Mouse (Mus musculus) heart, postnatal 36 days (tissue): ENCODE results near the gene Fam131b. TPM values are rescaled to one million over a fixed set of nuclear protein-coding genes. Genes with fewer than 3 reads are reported as not detected.

Experiments
- DNase-seq, 2 experiments: peaks; one replicate each; pipeline ENCODE4 v3.0.0; 2021 to 2022
- intact Hi-C: fragments of 180-260 bp; cut with DNase I; formaldehyde crosslinking; loops from one replicate; pipeline ENCODE4 v1.15.1; 2025
- total RNA-seq, 2 experiments: library from RNA; stranded (reverse); gene quantifications; 2 replicates each; pipeline ENCODE4 v1.2.3; 2021

Gene Fam131b
- total RNA-seq, 2 experiments from 2014 or later, result 0.54 to 0.89 TPM

GRCm38 (mm10) chr6:42339189-42339588 lies 14.7 kb upstream of the Fam131b start:
- no peak for DNase-seq
- intact Hi-C loops, result no loop called here

DNA sequence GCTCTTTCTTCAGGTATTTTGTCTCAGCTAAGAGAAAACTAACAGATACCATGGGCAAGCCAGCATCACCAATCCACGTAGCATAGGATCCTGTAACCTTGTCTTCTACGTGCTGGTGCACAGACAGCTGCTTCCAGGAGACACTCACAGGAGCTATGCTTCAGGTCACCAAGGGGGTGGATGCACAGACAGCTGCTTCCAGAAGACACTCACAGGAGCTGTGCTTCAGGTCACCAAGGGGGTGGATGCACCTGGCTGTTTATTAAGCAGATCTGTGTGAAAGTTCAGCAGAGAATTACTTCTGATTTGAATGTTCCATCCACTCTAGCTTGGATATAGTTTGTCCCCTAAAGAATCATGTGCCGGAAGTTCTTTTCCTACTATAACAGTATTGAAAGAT lies 6.5 kb upstream of the Fam131b start:
- no peak for DNase-seq
- intact Hi-C loops, result no loop called here

GRCm38 (mm10) chr6:42330216-42330615 lies 5.8 kb upstream of the Fam131b start:
- DNase-seq, result no peak
- intact Hi-C loops, result no loop called here

- intact Hi-C loops, result loop anchor here (5.0 to 10.0 kb wide), 2 partner anchors 254 to 564 kb away; no protein-coding TSS in a partner anchor
- no peak for DNase-seq
Observed at GRCm38 (mm10) chr6:42328757-42329156, 4.3 kb upstream of the Fam131b start.

DNA sequence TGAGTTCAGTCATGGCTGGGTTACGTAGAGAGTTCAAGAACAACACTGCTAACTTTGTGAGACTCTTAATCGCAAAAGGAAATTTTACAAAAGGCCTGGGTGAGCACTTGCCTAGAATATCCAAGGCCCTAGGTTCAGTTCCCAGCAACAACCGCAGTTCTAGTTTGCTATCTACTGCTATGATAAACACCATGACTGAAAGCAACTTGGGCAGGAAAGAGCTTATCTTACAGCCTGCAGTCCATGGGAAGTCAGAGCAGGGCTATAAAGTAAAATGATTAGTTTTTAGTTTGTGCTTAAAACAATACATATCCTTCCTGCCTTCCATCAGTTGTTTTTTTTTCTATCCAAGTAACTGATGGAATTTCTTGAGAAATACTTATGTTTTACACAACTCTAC lies 2.1 kb upstream of the Fam131b start:
- intact Hi-C loops, result loop anchor here (5.0 to 10.0 kb wide), 2 partner anchors 256 to 562 kb away; no protein-coding TSS in a partner anchor
- DNase-seq, result no peak

GRCm38 (mm10) chr6:42325268-42325609 lies 796 bp upstream of the Fam131b start:
- peak; percentile 85 to 87 for DNase-seq
- intact Hi-C loops, result loop anchor here (1.0 to 10.0 kb wide), 4 partner anchors 58 to 560 kb away; no protein-coding TSS in a partner anchor

DNA sequence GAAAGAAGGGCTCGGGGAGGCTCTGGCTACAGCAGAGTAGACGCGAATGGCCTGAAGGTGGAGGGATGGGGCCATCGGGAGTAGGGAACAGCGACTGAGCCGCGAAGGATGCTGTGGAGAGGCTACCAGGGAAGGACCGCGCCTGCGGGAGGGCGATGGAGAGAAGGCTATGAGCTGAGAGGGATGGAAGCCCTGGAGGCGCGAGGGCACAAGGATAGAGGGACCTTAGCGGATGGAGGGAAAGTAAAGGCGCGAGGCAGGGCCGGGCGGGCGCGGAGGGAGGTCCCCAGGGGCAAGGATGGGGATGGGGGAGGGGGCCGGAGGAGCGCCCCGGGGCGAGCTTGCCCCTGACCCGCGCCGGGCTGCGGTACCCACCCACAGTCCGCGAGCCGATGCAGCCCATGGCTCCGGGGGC lies 369 bp downstream of the Fam131b start:
- intact Hi-C loops, result loop anchor here (2.0 to 10.0 kb wide), 2 partner anchors 57 to 559 kb away; no protein-coding TSS in a partner anchor
- DNase-seq, result peak in 1 of 2 experiments; percentile 24

GRCm38 (mm10) chr6:42323371-42324066 lies 924 bp downstream of the Fam131b start:
- no peak for DNase-seq
- intact Hi-C loops, result loop anchor here (2.0 to 10.0 kb wide), 2 partner anchors 57 to 559 kb away; no protein-coding TSS in a partner anchor

- no peak for DNase-seq
- intact Hi-C loops, result no loop called here
Observed at GRCm38 (mm10) chr6:42318293-42318692, 6.2 kb downstream of the Fam131b start.

DNA sequence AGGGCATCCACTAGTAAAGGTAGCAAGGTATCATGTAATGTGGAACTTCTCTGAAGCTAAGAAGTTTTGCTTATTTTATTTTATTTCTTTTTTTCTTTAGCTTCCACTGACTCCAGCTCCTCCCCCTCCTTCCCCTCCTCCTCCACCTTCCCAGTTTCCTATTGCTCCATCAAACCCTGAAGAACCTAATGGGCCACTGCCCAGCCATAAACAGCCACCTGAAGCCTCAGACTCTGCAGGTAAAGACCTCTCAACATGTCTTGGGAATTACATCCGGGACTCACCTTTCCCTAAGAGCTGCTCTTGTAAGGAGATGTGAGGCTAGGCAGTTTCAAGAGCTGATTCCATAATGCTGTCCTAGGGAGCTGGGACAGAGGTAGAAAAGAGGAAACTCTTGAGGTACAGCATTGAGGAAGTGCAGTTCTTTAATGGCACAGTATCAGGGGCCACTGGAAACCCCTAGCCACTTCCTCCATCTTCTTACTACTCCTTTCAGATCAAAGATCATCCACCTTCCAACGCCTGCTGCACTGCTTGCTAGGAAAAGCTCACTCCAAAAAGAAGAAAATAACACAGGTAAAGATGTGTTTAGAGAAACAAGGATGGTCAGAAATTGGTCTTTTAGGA lies 13.9 kb downstream of the Fam131b start:
- no peak for DNase-seq
- intact Hi-C loops, result no loop called here

- no peak for DNase-seq
- intact Hi-C loops, result no loop called here
Observed at GRCm38 (mm10) chr6:42309816-42310378, 14.5 kb downstream of the Fam131b start.

DNA sequence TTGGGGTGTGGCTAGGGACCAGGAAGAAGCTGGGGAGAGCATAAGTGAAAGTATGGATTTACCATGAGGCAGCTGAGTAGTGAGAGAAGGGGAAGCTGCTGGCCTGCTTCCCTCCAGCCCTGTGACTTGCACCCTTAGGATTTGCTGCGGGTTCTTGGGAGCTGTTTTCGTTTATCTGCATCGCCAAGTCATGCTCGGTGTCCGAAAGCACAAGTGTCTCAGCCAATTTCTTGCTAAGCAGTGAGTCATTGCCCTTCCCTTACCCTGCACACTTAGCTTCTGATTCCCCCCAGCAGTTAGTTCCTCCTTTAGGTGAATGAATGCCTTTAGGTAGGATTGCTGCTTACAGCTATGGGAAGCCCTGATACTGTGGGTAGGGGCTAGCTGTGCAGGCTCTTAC lies 25.1 kb downstream of the Fam131b start:
- intact Hi-C loops, result no loop called here
- no peak for DNase-seq

DNA sequence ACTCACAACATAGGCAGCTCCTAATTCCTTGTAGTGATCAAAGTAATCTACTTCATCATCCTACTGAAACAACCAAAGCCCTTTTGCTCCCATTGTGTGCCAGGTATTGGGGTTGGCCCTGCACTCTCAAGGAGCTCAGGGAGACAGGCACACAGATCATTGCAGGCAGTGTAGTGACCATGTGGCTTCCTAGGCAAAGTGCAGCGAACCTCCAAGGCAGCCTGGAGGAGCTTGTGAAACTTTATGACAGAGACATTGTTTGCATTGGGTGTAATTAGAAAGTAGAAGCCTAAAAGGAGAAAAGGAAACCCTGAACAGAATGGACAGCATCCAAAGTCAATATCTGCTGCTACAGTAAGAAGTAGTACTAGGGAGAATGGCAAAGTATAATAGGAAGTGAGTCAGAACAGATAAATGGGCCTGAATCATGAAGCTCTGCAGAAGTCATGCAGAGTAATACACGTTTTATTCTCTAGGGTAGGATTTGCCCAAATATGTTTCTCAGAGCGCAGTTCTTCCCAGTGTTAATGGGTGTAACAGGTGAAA lies 28.8 kb downstream of the Fam131b start:
- DNase-seq, result no peak
- intact Hi-C loops, result no loop called here

DNA sequence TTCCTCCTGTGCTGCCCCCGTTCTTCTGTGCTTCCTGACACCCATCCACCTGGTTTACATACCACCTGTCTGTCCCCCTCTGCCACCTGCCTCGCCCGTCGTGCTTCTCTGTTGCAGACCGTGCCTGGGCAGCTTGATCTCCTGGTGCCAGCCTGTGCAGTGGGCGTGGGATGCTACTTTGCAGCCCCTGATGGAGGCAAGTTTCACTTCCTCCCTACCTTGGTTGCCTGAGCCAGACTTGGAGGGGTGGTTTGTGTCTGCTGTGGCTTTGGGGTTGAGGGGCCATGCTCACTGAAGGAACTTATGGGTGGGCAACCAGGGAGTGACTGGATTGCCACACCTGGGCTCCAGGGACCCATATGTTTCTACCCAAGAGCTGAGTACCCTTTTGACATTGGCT lies 31.1 kb downstream of the Fam131b start:
- intact Hi-C loops, result no loop called here
- no peak for DNase-seq

- intact Hi-C loops, result no loop called here
- DNase-seq, result no peak
Observed at GRCm38 (mm10) chr6:42287562-42287961, 36.9 kb downstream of the Fam131b start.

DNA sequence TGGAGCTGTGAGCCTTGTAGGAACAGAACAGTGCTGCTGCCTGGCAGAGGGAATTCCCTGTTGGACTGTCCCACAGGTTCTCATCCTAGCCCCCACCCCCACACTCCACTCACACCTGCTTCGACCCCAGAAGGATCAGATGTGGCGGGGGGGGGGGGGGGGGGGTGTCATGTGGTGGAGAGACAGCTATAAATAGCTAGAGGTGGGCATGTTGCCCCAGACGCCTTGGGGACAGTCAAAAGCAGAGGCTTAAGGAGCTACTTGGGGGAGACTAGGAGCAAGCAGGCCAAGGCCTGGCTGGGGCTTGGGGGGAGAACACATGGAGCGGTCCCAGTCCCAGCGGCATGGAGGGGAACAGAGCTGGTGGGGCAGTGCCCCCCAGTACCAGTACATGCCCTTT lies 38.0 kb downstream of the Fam131b start, which contains the start of gene Clcn1:
Gene Clcn1 (plus strand): TSS at position 238 of the 400 bp plus-strand sequence.
- intact Hi-C loops, result no loop called here
- DNase-seq, result no peak

- intact Hi-C loops, result no loop called here
- no peak for DNase-seq
Observed at GRCm38 (mm10) chr6:42282865-42283528, 41.4 kb downstream of the Fam131b start.

GRCm38 (mm10) chr6:42276151-42276550 lies 48.3 kb downstream of the Fam131b start:
- DNase-seq, result no peak
- intact Hi-C loops, result no loop called here

DNA sequence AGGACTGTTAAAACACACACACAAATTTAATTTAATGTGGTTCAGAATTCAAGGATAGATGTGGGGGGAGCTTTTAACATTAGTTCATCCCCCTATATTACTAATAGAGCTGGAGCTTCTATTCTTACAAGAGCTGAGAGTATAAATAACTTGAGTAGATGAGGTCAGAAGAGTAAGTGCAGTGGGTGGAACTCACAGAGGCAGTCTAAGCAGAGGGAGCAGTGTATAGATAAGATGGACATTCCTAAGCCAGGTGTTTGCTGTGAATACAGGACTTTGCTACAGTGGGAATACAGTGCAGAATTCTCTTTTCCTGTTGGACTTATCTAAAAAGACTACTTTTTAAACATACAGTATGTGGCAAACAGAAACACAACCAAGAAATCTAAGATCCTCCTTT lies 53.6 kb downstream of the Fam131b start:
- DNase-seq, result no peak
- intact Hi-C loops, result no loop called here

- DNase-seq, result no peak
- intact Hi-C loops, result loop anchor here (2.0 kb wide), 3 partner anchors 19 to 83 kb away; partner anchors contain the start of genes Fam131b and Zyx
Observed at GRCm38 (mm10) chr6:42265391-42266330, 58.8 kb downstream of the Fam131b start.
